Mouse (Mus musculus): ENCODE data around the gene Gapdh.

DNA sequence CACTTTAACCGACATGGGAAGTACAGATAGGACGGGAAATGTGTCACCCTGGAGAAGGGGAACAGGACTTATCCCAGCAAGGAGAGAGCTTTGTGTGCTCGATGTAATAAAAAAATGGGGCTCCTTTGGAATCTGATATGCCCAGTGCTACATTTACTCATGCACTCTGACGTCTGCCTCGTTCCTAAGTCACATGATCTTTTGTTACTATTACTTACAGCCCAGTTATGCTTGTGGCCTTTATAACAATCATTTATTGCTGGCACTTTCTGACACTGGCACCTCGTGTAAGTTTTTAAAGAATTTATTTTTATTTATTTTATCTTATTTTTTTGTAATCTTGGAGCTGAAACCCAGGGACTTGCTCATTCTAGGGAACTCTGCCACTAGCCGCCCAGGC lies 27.1 kb upstream of the Gapdh start:
- no peak for TF ChIP-seq CTCF (IDR thresholded peaks at IDR 0.05; ENCODE audit: extremely low read depth, insufficient read length, insufficient replicate concordance, low read depth, low read length)
- TF ChIP-seq POLR2A (IDR thresholded peaks at IDR 0.05; ENCODE audit: low read depth, low read length) = no peak

Measured in small intestine, adult 2 months (tissue).